19 mouse cellular contexts compared by ENCODE assay signal in the genomic region with DNA sequence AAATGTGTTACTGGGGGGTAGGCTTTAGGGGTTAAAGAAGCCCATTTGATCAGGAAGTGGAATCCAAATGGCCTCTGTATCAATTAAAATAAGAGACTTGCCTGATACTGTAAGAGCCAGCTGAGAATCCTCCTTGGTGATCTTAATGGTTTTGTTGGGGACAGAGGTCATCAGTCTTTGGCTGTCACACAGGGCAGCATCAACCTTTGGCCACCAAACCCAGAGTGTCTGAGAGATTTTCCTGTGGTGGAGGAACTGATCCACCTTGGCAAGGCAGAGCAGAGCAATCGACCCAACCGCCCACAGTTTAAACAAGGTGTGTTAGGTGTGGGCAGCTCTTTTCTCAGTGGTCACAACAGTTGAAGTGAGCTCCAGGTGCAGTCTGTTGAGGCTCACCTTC.
"Had no signal": no experiment of that assay in that cellular context is flagged by ENCODE, and none has a peak within 500 bp of the region (broad histone marks: within the 10 kb centered on the region; RNA-seq: fewer than 3 reads in every experiment).

No protein-coding gene starts in this region.

- H3K9ac ChIP-seq: lung, embryonic 14.5 days; midbrain, embryonic 12.5 days; neural tube, embryonic 13.5 days; neural tube, embryonic 15.5 days; stomach, embryonic 15.5 days had no signal

- H3K4me3 ChIP-seq: midbrain, embryonic 10.5 days; midbrain, embryonic 12.5 days; myocyte; neural tube, embryonic 13.5 days; neural tube, embryonic 15.5 days; stomach, embryonic 15.5 days had no signal

- H3K9me3 ChIP-seq: midbrain, embryonic 10.5 days; neural tube, embryonic 13.5 days; neural tube, embryonic 15.5 days; stomach, embryonic 15.5 days had no signal

- H3K27me3 ChIP-seq: midbrain, embryonic 12.5 days; neural tube, embryonic 13.5 days; neural tube, embryonic 15.5 days; stomach, embryonic 15.5 days had no signal

- DNase-seq: lung, embryonic 14.5 days; lung, postnatal 10 days; lung, postnatal 4 days; midbrain, embryonic 14.5 days; retina, postnatal 1 day; right cerebral cortex, adult 18-20 months; right cerebral cortex, postnatal 25 days; right cerebral cortex, postnatal 4 days; thymus, adult 2 months; thymus, postnatal 25 days; thymus, postnatal 4 days had no signal

- H3K27ac ChIP-seq: midbrain, embryonic 10.5 days; midbrain, embryonic 12.5 days; neural tube, embryonic 13.5 days; neural tube, embryonic 15.5 days; stomach, embryonic 15.5 days; stomach, postnatal 0 days had no signal

- H3K4me1 ChIP-seq: midbrain, embryonic 10.5 days; midbrain, embryonic 12.5 days; neural tube, embryonic 13.5 days; neural tube, embryonic 15.5 days; stomach, embryonic 15.5 days had no signal

- H3K36me3 ChIP-seq: midbrain, embryonic 10.5 days; midbrain, embryonic 12.5 days; neural tube, embryonic 13.5 days; neural tube, embryonic 15.5 days; stomach, embryonic 15.5 days had no signal

- ATAC-seq: midbrain, embryonic 16.5 days had no signal

- H3K4me2 ChIP-seq: lung, embryonic 14.5 days; midbrain, embryonic 12.5 days; neural tube, embryonic 13.5 days; neural tube, embryonic 15.5 days; stomach, embryonic 15.5 days had no signal
